Mouse (Mus musculus): ENCODE data around the gene Gm45062.

- no peak for TF ChIP-seq CTCF (IDR thresholded peaks at IDR 0.05; ENCODE audit: insufficient read depth, low read depth, low read length)
- TF ChIP-seq POLR2A (IDR thresholded peaks at IDR 0.05; ENCODE audit: insufficient read depth, low read depth, low read length): no peak
Measured at GRCm38 (mm10) chr6:8312554-8312953, 53.3 kb downstream of the Gm45062 start.
